Mouse (Mus musculus) gastrocnemius, adult 8-10 months (tissue): ENCODE measurements around the gene D6Wsu163e. TPM values are rescaled to one million over a fixed set of nuclear protein-coding genes. Genes with fewer than 3 reads are reported as not detected.

Source experiments
- DNase-seq, 2 experiments: peaks; one replicate each; pipeline ENCODE4 v3.0.0; 2022; ENCODE audit warnings: low spot score in 2 of 2
- total RNA-seq, 4 experiments: library from RNA; stranded (reverse); gene quantifications; 2 replicates each; pipeline ENCODE4 v1.2.4; 2022

D6Wsu163e gene
- 1 to 10 TPM; 6.6 to 8.6 (median 7.8) TPM for total RNA-seq

DNA sequence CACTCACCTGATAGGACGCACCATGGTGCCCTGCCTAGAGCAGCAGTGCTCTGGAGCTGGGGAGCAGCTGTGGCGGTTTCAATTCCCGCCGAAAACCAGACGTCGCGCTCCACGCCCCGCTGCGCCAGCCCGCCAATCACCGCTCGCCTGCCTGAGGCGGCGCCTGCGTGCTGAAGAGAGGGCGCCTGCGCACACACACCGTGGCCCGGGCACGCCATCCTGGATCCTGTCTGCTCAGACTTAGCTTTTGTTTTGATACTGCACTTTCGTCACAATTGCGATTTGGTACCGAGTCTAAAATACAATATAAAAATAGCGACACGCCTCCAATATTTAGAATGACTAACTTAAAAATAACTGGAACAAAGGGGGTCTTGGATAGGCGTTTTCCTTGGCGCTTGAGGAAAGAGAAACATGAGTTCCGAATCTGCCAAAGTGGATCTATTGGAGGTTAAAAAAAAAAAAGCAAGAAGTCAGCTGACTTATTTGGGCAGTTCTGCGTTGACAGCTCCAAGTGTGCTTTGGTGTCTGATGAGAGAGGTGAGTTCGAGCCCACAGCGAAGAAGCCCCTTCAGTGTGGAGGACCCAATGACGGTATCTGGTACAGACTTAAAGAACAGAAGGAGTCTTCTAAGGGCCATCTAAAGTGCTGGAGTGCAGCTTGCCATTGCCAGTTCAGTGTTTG lies at the start of gene D6Wsu163e, which contains the start of gene Rad51ap1:
Gene D6Wsu163e, plus strand, starts transcription at position 476 of the 685 bp plus-strand sequence.
Gene Rad51ap1, minus strand, starts transcription at position 101 of the 685 bp plus-strand sequence.
- peak; percentile 89 to 94 for DNase-seq

DNA sequence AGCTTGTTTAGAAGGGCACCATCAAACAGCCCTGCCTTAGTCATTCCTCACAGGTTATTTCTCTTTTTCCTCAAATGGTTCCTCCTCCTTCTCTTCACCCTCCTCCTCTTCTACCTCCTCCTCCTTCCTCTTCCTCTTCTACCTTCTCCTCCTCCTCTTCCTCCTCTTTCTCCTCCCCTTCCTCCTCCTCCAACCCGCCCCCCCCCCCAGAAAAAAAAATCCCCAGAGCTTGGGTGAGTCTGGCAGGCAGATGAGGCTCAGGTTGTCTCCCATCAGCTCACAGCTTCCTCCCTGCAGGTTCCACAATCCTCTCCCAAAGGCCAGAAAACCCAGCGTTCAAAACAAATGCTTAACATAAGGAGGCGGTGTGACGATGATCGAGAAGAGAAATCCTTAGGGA lies 32.4 kb upstream of the D6Wsu163e start:
- DNase-seq, result no peak

DNA sequence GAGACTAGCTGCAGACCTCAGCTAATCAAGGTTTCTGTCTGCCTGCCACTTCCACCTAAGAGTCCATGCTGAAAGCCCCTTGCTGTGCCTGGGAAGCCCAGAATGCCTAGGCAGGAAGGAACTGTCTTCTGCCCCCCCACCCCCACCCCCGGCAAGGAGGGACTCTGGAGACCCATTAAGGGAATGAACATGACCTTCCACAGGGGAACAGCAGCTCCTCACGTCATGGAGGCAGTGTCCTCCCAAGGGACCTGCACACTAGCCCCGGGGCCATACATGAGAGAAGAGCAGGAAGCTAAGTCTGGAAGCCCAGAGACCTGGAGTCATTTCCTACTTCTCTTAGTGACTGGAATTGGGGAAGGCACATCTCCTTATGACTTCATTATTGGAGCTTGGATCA lies 31.9 kb upstream of the D6Wsu163e start:
- DNase-seq, result no peak

DNA sequence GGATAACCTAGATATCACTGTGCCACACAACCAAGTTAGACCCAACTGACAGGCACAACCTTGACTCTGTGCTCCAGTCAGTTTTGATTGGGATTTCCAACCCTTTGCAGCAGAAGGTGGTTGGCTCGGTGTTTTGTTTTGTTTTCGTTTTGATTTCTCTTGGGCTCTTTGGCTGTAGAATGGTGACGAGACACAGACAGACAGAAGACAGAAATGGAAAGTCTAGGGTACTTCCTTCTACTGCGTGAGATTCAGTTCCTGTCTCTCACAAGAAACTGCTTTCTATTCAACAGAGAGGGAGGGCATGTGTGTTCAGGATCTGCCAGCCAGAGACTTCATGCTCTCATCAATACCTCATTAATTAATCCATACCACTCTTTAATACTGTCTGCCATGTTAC lies 29.0 kb upstream of the D6Wsu163e start:
- no peak for DNase-seq

DNA sequence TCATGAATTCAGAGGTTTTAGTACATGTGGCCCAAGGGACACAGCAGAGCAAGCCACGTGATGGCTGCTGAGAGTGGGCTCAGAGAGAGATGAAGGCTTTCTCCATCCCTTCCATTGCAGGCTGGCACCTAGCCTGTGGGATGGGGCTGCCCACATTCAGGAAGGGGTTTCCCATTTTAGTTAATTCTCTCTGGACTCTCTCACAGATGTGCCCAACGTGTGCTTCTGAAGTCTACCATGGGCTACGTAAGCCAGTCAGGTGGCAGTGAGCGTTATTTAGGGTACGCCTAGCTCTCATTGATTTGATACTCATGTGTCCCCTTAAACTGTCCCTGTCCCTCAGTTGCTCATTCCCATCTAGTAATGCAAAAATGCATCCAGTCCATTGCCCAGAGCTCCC lies 24.8 kb upstream of the D6Wsu163e start:
- DNase-seq, result no peak

DNA sequence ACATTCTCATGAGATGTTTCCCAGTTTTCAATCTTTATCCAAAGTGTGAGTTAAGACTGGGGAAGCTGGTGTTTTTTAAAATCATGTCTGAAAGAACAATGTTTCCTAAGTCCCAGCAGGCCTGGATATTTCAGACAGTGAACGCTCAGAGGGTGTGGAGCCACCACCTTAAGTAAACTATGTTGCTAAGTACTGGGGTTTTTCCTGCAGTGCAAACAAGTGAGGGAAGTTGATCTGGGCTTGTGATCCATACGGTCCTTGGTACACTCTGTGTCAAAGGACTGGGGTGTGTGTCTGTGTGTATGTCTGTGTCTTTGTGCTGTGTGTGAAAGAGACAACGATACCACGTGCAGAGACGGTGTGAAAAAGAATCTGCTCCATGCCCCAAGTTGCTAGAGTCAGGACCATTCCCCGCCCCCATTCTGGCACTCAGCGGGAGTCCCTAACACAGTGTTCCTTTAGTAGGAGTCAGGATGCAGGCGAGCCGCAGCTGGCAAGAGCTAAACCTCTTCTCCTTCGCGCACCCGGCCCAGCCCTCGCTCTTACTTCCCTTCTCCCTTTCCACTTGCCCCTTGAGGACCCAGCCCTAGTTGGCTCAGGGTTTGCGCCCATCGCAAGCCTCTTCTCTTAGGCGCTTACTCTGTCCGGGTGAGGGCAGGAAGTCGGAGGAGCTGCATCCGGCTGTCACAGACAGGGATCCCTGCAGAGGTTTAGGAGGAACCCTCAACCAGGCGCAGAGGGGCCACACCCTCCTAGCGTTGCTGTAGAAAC lies 18.5 kb upstream of the D6Wsu163e start, which contains the start of gene Dyrk4:
Gene Dyrk4, minus strand, starts transcription at position 729 of the 771 bp plus-strand sequence.
- no peak for DNase-seq

DNA sequence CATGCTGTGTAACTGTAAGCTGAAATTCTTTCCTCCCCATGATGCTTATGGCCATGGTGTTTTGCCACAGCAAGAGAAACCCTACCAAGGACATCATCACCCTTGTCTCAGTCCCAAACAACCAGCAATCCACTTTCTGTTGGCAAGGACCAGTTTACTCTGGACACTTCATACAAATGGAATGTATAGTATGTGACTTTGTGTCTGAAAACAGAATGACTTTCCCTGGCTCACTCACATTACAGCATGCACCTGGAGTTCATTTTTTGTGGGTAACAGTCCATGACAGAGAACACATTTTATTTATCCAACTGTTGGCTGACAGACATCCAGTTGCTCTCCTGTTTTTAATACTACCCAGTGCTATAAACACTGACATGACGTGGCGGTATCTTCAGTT lies 6.9 kb upstream of the D6Wsu163e start:
- DNase-seq, result no peak

DNA sequence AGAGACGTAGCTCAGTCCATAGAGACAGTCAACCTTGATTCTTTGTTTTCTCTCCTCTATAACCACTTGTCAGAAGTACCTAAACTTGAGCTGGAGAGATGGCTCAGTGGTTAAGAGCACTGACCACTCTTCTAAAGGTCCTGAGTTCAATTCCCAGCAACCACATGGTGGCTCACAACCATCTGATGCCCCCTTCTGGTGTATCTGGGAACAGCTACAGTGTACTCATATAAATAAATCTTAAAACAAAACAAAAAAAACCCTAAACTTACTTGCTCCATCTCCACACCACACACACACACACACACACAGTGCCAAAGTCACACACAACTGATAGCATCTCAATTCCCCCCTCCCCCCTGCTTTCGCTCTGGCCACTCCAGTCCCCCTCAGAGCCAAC lies 1.7 kb upstream of the D6Wsu163e start:
- no peak for DNase-seq

DNA sequence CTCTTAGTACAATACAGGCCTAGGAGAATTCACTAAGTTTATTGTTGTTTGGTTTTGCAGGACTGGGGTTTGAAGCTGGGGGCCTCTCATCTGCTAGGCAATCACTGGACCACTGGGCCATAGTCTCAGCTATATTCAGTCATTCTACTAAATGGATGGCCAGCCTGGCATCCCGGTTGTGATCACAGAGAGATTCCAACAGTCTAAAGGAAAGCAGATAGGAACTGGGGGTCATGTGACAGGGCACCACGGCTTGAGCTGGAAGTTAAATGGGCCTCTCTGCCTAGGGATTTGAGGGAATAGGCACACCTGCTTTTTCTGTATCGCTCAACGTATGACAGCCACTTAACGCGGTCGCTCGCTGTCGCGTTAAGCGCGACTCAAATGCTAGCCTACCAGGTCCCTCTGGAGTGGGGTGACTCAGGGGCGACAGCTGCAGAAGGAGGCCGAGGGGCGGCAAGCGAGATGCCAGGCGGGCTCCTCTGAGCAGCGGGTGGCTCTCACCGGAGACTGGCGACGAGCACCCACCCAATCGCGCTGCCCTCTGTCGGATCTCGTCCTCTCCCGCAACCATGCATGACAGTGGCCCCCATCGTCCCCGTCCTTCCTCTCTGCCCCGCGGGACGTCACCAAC lies 792 bp upstream of the D6Wsu163e start:
- DNase-seq, result no peak

DNA sequence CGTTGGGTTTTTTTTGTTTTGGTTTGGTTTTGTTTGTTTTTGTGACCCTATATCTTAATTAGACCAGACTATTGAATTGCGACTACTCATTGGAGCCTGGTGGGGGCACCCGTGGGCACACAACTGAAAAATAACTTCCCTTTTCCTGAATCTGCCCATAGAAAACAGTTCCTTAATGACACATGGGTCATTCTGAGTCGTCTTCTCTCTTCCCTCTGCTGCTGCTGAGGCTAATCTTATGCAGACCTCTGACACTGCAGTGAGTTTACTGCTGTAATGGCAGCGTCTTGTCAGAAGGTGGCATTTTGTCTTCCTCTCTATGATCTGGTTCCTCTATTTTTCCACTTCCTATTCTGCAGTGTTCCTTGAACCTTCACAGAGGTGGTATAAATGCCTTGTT lies 689 bp downstream of the D6Wsu163e start:
- DNase-seq, result no peak

DNA sequence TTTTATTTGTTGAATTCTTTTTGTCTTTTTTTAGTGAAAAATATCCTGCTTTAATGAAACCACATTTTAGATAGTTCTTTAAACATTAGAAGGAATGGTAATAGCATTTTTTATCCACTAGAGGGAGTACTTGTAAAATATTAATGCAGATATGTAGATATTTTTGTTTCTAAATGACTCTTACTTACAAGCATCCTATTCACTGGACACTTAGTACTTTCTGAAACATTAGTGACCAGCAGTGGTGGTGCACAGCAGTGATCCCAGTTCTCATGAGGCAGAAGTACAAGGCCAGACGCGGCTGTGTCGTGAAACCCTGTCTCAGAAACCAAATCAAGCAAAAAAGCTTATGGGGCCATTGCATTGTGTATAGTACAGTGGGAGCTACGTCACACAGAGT lies 8.6 kb downstream of the D6Wsu163e start:
- DNase-seq, result no peak

DNA sequence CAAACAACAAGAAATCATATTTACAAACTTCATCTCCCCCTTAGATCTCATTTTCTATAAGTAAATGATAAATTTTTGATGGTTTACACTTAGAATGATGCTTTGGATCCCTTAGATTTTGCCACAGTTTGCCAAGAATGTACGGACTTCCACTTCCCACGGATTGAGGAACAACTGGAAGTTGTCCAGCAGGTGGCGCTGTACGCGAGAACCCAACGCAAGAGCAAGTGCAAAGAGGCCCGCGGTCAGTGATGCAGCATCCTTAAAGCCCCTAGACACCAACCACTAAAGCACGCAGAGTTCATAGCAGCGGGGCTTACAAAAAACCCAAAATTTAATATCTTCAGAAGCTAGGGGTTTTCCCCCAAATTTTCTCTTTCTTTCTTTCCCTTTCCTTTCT lies 16.0 kb downstream of the D6Wsu163e start:
- peak; percentile 36 to 53 for DNase-seq

DNA sequence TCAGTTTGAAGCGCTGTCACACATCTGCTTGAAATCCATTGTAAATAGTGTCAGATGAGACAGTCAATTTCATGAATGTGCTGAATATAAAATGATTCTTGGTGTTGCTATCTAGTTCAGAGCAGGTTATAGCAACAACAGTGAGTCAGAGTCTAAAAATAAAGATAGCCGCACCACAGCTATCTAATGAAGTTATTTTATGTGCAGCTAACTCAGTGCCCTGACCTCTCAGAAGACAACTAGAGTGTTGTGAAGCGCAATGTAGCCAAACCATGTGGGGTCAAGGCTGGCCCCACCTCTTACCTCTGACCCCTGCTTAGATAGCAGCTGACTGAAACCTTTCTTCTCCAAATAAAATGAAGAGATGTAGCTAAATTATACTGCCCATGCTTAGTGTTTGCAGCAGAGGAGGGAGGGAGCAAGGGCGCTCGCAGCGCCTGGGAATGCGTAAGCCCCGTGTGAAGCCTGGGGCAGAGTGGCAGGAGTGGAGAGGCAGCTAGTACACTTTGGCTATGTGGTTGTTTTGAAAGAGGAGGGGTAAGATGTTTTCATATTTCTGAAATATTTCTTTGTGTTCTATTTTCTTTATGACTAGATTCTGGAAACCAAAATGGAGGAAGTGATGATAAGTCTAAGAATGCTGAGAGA lies 21.7 kb downstream of the D6Wsu163e start:
- no peak for DNase-seq

DNA sequence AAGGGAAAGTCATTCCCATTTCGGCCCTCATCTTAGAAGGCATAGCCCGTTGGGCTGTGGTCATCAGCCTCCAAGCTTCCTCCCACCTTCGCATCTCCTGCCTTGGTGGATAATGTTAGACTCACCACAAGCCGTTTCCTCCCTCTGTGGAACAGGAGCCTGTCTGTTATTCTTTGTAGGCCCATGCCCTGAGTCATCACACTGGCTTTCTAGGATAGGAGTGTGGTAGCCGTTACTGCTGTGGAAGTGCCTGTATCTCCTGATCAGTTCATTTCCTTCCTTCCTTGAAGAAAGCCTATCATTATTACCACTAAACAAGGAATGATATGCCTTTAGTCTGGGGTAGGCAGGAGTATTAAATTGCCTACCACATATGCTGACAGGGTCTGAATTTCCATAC lies 22.9 kb downstream of the D6Wsu163e start:
- DNase-seq, result no peak

DNA sequence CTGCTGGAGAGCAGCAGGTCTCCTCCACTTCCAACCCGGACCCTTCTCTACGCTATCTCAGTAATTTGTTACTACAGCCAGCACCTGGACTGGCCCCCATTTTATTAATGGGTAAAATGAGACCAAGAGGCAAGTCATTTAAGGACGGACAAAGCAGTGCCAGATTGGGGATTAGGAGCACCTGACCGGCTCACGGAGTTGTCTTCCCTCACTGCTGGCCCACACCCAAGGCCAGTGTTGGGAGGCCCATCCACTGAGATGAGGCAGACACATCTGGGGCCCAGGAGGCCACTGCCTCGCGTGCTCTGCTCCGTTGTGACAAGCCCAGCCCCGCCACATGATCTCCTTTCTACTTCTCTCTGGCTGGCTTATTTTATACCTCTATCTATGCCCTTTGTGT lies 23.7 kb downstream of the D6Wsu163e start:
- peak in 1 of 2 experiments; percentile 19 for DNase-seq

DNA sequence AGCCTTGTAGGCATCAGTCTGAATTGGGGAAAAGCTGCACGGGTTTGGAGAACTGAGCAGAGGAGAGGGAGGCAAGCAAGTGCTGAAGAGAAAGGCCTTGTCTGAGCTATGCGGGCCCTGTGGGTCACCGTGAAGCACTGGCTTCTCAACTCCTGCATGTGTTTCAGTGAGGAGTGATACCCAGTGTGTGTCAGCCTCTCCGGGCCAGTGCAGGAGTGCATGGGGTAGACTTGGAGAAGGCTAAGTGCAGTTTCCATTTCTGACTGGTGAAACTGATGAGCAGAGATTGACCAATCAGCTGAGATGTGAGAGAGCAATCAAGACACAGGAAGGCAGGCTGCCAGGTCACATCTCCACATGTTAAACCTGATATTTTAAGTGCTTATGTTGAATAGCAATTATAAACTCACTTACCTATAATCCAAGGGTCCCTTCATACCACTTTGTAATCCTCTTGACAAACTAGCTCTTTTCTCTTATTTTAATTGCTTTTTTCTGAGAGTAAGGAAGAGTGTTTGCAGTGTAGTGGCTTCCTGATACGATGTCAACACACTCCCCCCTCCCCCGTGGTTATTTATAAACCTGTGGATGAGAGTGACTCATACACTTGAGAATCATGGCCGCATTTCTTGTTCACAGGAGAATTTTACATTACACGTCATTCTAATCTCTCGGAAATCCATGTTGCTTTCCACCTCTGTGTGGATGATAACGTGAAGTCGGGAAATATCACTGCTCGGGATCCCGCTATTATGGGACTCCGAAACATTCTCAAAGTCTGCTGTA lies 26.7 kb downstream of the D6Wsu163e start:
- DNase-seq, result no peak

DNA sequence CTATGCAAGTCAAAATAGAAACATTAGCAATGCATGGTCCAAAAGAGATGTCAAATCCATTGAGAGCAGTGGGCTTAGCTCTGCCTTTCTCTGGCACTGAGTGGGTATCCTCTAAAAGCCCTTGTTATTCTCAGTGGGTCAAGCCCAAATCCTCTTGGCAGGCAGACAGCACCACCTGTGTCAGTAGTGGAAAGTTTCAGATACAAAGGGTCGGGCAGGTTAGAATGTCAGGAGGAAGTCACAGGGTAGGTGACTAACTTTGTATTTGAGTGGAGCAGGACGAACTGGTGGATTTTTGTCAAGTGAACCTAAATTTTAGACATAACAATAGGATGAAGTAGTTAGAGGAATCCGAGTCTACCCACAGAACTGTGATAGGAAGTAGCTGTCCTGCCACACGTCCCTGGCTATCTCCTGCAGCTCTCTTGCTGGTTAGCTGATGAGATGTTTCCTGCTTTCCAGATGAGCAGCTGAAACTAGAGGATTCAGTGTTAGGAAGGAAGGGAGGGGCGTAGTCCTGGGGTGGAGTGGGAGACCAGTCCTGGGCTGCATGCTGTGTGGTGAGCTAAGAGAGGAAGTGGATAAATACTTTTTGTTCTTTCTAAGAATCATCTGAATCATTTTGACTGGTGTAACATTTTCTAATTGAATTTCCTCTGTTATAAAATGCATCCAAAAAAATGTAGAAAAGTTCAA lies 41.9 kb downstream of the D6Wsu163e start:
- DNase-seq, result no peak

DNA sequence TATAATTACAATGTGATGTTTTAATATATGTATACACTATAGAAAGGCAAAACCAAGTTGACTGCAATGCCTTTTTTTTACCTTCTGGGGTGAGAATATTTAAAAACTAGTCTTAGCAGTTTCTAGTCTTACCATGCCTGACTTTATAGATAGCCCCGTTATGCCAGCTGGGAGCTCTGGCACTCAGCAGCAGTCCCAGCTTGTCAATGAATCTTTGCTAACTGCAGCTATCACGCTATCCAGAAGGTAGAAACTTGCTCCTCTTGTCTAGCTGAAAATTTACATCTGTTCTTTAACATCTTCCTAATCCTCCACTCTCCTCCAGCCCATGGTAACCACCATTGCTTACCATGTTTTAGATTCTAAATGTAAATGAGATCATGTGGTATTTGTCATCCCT lies 53.9 kb downstream of the D6Wsu163e start:
- DNase-seq, result no peak

DNA sequence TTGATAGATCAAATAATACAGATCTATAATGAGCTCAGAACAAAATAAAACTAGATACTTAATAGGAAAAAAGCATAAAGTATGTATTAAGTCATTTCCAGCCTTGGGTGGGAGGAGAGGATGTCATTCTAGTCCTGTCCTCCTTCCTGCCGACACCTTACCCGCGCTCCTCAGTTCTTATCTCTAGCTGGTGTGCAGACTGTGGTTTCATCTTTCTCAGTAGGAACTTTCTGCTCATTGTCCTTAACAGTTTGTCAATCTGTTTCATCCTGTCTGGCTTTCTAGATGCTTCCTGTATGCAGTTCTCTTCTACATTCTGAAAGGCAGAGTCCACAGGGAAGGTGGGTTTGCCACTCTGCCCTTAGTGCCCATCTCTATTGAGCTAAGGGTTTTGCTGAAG lies 55.7 kb downstream of the D6Wsu163e start:
- DNase-seq, result no peak

DNA sequence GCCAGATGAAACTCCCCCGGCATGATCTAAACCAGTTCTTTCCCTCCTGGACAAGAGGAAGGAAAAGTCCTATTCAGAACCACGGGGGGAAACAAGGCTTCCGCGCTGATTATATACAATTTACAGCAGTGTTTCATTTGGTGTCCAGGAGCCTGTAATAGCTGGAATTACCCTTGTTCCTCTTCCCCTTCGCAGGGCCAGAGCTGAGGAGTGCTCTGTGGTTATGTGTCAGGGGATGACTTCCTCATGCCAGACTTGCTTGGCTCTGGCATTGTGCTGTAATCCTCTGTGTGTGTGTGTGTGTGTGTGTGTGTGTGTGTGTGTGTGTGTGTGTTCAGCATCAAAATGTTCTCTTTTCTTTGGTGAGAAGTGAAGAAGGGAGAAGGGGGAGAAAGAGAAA lies 56.6 kb downstream of the D6Wsu163e start:
- no peak for DNase-seq
